9 mouse cellular contexts compared by ENCODE assay signal in genomic region chr12:104837111-104837837, GRCm38 (mm10). TPM values are rescaled to one million over a fixed set of nuclear protein-coding genes. Genes with fewer than 3 reads are reported as not detected.
DNase-seq lines count a peak whose midpoint lies in the region; ATAC-seq and TF ChIP-seq lines count a peak whose summit lies in the region.
"Had no signal": no experiment of that assay in that cellular context is flagged by ENCODE, and none has a peak within 500 bp of the region (broad histone marks: within the 10 kb centered on the region; RNA-seq: fewer than 3 reads in every experiment).

No protein-coding gene starts in this region.

- H3K9ac ChIP-seq in hindbrain, embryonic 15.5 days, result no peak overlapping the region
- H3K9ac ChIP-seq in intestine, embryonic 15.5 days, result no peak overlapping the region

- no peak overlapping the region for H3K4me3 ChIP-seq in hindbrain, embryonic 15.5 days
- H3K4me3 ChIP-seq in hindbrain, embryonic 10.5 days, result no peak overlapping the region
- no peak overlapping the region for H3K4me3 ChIP-seq in cerebellum, adult 2 months (replicated peaks; ENCODE audit: insufficient read depth, low read depth, low read length)
- H3K4me3 ChIP-seq in gastrocnemius, adult 2 months, result no peak overlapping the region
- no peak overlapping the region for H3K4me3 ChIP-seq in intestine, embryonic 15.5 days (replicated peaks)

- no peaks in the 10 kb centered on the region for H3K36me3 ChIP-seq in hindbrain, embryonic 15.5 days
- H3K36me3 ChIP-seq in hindbrain, embryonic 10.5 days, result no peaks in the 10 kb centered on the region
- H3K36me3 ChIP-seq in intestine, embryonic 15.5 days, result no peaks in the 10 kb centered on the region
- H3K36me3 ChIP-seq: G1E had no signal

- no peak overlapping the region for H3K4me2 ChIP-seq in hindbrain, embryonic 15.5 days
- H3K4me2 ChIP-seq in intestine, embryonic 15.5 days (replicated peaks), result no peak overlapping the region

- no peak for DNase-seq in hindbrain, embryonic 10.5 days (ENCODE audit: low spot score)
- DNase-seq in cerebellum, adult 2 months, result peak in 1 of 2 experiments; percentile 52
- peak; percentile 66 for DNase-seq in gastrocnemius, adult 2 months
- DNase-seq in left cerebral cortex, postnatal 25 days (ENCODE audit: low spot score in 2 of 2), result peak; percentile 79 to 90
- DNase-seq in T-cell, adult 2 months (ENCODE audit: low spot score), result no peak

- H3K27me3 ChIP-seq in hindbrain, embryonic 15.5 days, result no peaks in the 10 kb centered on the region
- no peaks in the 10 kb centered on the region for H3K27me3 ChIP-seq in hindbrain, embryonic 10.5 days (ENCODE audit: insufficient read depth, poor library complexity, severe bottlenecking)
- H3K27me3 ChIP-seq in cerebellum, adult 2 months (ENCODE audit: control insufficient read depth, insufficient read depth, low read length), result no peaks in the 10 kb centered on the region
- H3K27me3 ChIP-seq in intestine, embryonic 15.5 days (replicated peaks), result no peaks in the 10 kb centered on the region

- ATAC-seq in hindbrain, embryonic 15.5 days (ENCODE audit: low FRiP score, low read depth), result peak; percentile 39; the same call in 1 of the 2 replicates
- ATAC-seq in megakaryocyte progenitor cell, adult 5-6 weeks (replicated peaks; ENCODE audit: poor library complexity), result no peak
- ATAC-seq in intestine, embryonic 15.5 days, result no peak

- TF ChIP-seq POLR2A in cerebellum, adult 2 months (IDR thresholded peaks at IDR 0.05; ENCODE audit: borderline replicate concordance, insufficient read depth, low read length), result no peak

- peaks cover 23% of the 10 kb centered on the region for H3K4me1 ChIP-seq in hindbrain, embryonic 15.5 days (replicated peaks)
- peaks cover 39% of the 10 kb centered on the region for H3K4me1 ChIP-seq in hindbrain, embryonic 10.5 days (replicated peaks)
- peaks cover 5% of the 10 kb centered on the region; the same call in 1 of the 2 replicates for H3K4me1 ChIP-seq in cerebellum, adult 2 months (ENCODE audit: control insufficient read depth, insufficient read depth, low read length)
- H3K4me1 ChIP-seq in intestine, embryonic 15.5 days (replicated peaks), result peaks cover 12% of the 10 kb centered on the region

- H3K9me3 ChIP-seq in hindbrain, embryonic 15.5 days, result no peaks in the 10 kb centered on the region
- no peaks in the 10 kb centered on the region for H3K9me3 ChIP-seq in hindbrain, embryonic 10.5 days
- no peaks in the 10 kb centered on the region for H3K9me3 ChIP-seq in intestine, embryonic 15.5 days

- TF ChIP-seq CTCF in cerebellum, adult 2 months (IDR thresholded peaks at IDR 0.05; ENCODE audit: borderline replicate concordance, insufficient read depth, low read depth, low read length), result no peak
- no peak for TF ChIP-seq CTCF in gastrocnemius, adult 2 months (IDR thresholded peaks at IDR 0.05)

- no peak overlapping the region for H3K27ac ChIP-seq in hindbrain, embryonic 15.5 days (replicated peaks)
- no peak overlapping the region for H3K27ac ChIP-seq in hindbrain, embryonic 10.5 days
- H3K27ac ChIP-seq in cerebellum, adult 2 months (ENCODE audit: insufficient read depth, low read length), result peak overlapping the region; percentile 65; the same call in 1 of the 2 replicates
- no peak overlapping the region for H3K27ac ChIP-seq in gastrocnemius, adult 2 months
- H3K27ac ChIP-seq in intestine, embryonic 15.5 days, result no peak overlapping the region

- intact Hi-C loops in gastrocnemius, adult 2 months (cut with DNase I), result loop anchor here (10.0 kb wide), 1 partner anchor 188 kb away; no protein-coding TSS in a partner anchor
- intact Hi-C loops in left cerebral cortex, postnatal 25 days (cut with DNase I), result loop anchor here (5.0 kb wide), 1 partner anchor 75 kb away; no protein-coding TSS in a partner anchor

- 55% methylated on average over 2 of the region's 2 CpGs for WGBS in hindbrain, embryonic 15.5 days
- 90% methylated on average over 2 of the region's 2 CpGs for WGBS in hindbrain, embryonic 10.5 days
- 47% methylated on average over 2 of the region's 2 CpGs for WGBS in cerebellum, adult 2 months
- 72% methylated on average over 2 of the region's 2 CpGs for WGBS in intestine, embryonic 15.5 days

RNA-seq across cellular contexts. Expression of gene Clmn, which starts 27.6 kb away (rescaled TPM):
- 1.5 and 1.7 TPM in 2 replicates for polyA plus RNA-seq in hindbrain, embryonic 15.5 days (2015; fragmentation: Nextera tagmentation; extraction: Ambion mirVana)
- polyA plus RNA-seq in hindbrain, embryonic 10.5 days (2016; fragmentation: Nextera tagmentation; extraction: Ambion mirVana), result 2.4 and 2.7 TPM in 2 replicates
- polyA plus RNA-seq in cerebellum, adult 2 months (2012; rRNA removed), result 30.6 and 32.2 TPM in 2 replicates
- total RNA-seq in gastrocnemius, adult 2 months (2021), result 1 to 10 TPM; 2.6 to 3.2 TPM
- total RNA-seq in left cerebral cortex, postnatal 25 days (2021), result 10 to 100 TPM; 41.3 to 43.0 TPM
- 0.10 TPM in 1 of 2 replicates, not detected in the other for total RNA-seq in megakaryocyte progenitor cell, adult 5-6 weeks (2015)
- total RNA-seq in megakaryocyte progenitor cell, adult 5-6 weeks (2017), result not detected in 2 replicates
- polyA plus RNA-seq in intestine, embryonic 15.5 days (2015; fragmentation: Nextera tagmentation; extraction: Ambion mirVana), result 4.1 and 4.3 TPM in 2 replicates
- polyA plus RNA-seq: G1E had no signal

Comparison
In these comparisons a context has a peak if more than half of its experiments do, and no peak if none do; other contexts are left out.
1. DNase-seq: peak in gastrocnemius, adult 2 months (single experiment) and left cerebral cortex, postnatal 25 days (2 of 2); none in hindbrain, embryonic 10.5 days (single experiment) and T-cell, adult 2 months (single experiment).